Mouse (Mus musculus) G1E-ER4 (cell line): ENCODE measurements around the gene Iqsec2. TPM values are rescaled to one million over a fixed set of nuclear protein-coding genes. Genes with fewer than 3 reads are reported as not detected.

Experiments used
- GATA1 ChIP-seq: IDR thresholded peaks from one replicate; pipeline ENCODE4 v1.8.0; 2012; ENCODE audit warnings: low read length, inconsistent platforms
- polyA plus RNA-seq: library from polyadenylated mRNA; stranded (reverse); fragments of >175 nt; gene quantifications from 2 replicates; pipeline ENCODE4 v1.2.3, GENCODE M21; 2012

Gene Iqsec2
- 0.08 and 0.11 TPM in 2 replicates for polyA plus RNA-seq

- no peak for TF ChIP-seq GATA1
Observed at GRCm38 (mm10) chrX:152143941-152144741, at the start of gene Iqsec2. Gene Iqsec2, plus strand, starts transcription at chrX:152144268.

DNA sequence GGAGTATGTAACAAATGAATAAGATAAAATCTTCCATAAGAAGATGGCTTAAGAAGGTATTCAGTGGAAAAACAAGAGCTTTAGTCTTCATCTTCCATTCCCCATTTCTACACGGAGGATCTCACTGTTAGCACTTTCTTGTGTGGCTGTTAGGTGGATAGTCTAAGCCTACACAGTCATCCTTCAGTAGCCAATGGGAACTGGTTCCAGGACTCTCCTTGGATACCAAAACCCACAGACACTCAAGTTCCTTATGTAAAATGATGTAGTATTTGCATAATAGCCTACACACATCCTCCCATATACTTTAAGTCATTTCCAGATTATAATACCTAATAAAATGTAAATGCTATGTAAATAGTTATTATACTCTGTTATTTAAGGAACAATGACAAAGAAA, 46.5 kb upstream of the Iqsec2 start:
- no peak for TF ChIP-seq GATA1

DNA sequence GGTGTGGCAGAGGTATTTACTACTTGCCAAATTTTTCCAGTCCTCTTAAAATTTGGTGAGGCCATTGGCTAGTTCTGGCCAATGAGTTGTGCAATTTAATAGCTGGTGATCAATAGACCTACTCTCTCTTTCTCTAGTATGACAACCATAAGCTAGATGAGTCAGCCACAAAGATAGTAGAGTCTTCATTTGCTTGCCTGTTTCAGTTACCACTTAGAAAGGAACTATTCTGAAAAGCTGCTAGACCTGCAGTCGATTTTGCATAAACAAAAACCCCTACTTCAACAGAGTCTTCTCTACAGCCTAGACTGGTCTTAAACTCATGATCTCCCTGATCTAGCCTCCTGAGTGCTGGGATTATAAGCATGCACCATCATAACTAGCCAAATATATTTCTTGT, 22.4 kb upstream of the Iqsec2 start:
- no peak for TF ChIP-seq GATA1

GRCm38 (mm10) chrX:152130777-152131176, 13.3 kb upstream of the Iqsec2 start:
- TF ChIP-seq GATA1: no peak

DNA sequence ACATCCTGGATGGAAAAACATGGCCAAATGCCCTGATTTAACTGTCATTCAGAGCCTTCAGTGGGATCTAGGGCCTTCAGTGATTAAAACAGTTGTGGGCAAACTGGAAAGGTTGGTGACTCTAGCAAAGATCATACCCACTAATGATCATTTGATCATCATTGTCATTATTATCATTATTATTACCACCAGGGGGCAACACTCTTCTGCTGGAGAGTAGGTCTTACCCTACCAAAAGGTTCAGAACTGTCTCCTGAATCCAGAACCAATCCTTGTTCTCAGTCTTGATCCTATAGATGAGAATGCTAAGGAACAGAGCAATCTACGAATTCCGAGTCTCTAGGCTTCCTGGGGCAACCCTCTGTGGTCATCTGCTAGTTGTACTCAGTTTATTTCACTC, 12.0 kb upstream of the Iqsec2 start:
- TF ChIP-seq GATA1: no peak

DNA sequence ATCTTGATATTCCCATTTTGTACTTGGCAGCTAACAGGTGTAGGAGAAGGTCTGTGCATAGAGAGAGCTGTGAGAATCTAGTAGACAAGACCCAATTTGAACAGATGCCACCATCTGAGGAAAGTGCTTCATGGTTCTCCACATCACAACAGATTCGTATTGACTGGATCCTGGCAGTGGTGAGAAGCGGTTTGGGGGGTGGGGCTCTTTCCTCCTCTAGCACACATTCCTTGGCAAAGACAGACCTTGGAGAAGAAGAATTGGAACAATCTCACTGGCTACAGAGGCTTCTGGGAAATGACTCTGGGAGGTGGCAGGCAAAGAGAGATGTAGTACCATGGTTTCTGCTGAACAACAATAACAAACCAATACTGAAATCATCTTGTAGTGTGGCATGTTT, 8.9 kb upstream of the Iqsec2 start:
- TF ChIP-seq GATA1: no peak

DNA sequence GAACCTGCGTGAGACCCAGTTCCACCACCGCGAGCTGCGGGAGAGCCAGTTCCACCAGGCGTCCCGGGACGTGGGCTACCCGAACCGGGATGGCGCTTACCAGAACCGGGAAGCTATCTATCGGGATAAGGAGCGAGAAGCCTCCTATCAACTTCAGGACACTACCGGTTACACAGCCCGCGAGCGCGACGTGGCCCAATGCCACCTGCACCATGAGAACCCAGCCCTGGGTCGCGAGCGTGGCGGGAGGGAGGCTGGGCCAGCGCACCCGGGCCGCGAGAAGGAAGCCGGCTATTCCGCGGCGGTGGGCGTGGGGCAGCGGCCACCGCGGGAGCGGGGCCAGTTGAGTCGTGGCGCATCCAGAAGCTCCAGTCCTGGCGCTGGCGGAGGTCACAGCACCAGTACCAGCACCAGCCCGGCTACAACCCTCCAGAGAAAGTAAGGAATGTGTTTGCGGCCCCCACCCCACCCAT, 710 bp downstream of the Iqsec2 start:
- TF ChIP-seq GATA1: no peak

DNA sequence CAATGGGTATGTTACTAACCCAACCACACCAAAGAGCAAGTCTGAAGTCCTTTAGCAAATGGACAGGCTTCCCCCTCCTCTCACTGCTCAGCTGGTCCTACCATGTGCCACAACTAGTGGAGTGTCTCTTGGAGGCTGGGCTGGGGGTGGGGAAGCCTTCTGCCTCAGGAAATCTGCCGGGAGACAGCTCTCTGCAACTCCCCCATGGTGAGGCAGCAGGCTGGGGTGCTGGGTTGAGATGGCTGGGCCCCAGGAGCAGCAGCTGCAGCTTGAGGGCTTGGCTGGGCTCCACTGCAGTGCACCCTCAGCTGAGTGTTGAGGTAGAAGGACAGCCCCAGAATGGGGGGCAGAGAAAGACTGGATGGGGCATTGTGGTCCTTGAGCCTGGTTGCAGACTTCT, 2.1 kb downstream of the Iqsec2 start:
- no peak for TF ChIP-seq GATA1

GRCm38 (mm10) chrX:152146691-152147090, 2.6 kb downstream of the Iqsec2 start:
- TF ChIP-seq GATA1: no peak

DNA sequence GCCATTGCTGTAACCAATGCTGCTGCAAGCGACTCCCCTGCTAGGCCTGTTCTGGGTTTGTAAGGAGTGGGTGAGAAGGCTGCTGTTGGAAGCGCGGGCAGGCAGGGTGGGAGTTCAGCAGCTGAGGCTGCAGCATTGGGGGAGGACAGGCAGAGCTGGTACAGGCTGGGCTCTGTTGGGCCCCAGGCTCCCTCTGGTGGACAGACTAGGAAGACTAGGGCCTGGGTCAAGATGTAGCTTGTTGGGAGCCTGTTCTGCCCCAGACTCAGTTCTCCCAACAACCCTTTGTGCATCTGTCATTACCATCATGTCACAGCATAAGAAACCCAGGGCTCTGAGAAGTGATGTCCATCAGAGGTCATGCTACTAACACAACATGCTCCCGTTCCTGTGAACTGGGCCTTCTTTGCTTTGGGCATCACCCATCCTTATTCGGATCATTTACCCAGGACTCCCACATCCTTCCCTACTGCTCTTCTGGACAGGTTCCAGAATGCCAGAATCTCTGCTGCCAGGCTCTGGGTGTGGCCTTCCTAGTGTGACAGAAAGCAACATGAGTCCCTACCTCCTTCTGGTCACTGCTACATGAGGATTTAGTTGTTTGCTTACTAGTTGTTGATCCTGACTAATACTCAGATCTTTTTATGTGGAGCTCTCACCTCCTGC, 3.5 kb downstream of the Iqsec2 start:
- TF ChIP-seq GATA1: no peak

GRCm38 (mm10) chrX:152148706-152149105, 4.6 kb downstream of the Iqsec2 start:
- no peak for TF ChIP-seq GATA1

GRCm38 (mm10) chrX:152151709-152152108, 7.6 kb downstream of the Iqsec2 start:
- no peak for TF ChIP-seq GATA1

GRCm38 (mm10) chrX:152158294-152158693, 14.2 kb downstream of the Iqsec2 start:
- no peak for TF ChIP-seq GATA1

DNA sequence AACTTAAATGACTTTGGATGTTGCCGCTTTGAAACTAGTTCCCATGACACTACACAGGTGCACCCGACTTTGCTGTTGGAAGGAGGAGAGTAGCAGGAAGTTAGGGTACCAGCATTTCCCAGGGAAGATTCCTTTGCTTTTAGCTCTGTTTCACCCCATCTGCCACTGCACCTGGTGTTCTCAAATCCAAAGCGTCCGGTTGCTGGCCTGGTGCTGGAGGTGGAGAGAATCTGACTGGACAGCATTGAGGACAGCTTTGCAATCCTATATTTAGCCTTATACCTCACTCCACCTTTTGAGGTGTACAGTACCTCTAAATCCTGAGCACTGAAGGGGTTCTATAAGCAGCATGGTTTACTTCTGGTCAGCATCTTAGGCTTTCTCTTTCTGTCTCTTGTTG, 17.3 kb downstream of the Iqsec2 start:
- no peak for TF ChIP-seq GATA1

- no peak for TF ChIP-seq GATA1
Observed at GRCm38 (mm10) chrX:152164061-152164460, 20.0 kb downstream of the Iqsec2 start.

GRCm38 (mm10) chrX:152166161-152166560, 22.1 kb downstream of the Iqsec2 start:
- no peak for TF ChIP-seq GATA1

GRCm38 (mm10) chrX:152168521-152168920, 24.5 kb downstream of the Iqsec2 start:
- no peak for TF ChIP-seq GATA1
